Comparison of ENCODE assay signal across 8 mouse cellular contexts in the genomic region with DNA sequence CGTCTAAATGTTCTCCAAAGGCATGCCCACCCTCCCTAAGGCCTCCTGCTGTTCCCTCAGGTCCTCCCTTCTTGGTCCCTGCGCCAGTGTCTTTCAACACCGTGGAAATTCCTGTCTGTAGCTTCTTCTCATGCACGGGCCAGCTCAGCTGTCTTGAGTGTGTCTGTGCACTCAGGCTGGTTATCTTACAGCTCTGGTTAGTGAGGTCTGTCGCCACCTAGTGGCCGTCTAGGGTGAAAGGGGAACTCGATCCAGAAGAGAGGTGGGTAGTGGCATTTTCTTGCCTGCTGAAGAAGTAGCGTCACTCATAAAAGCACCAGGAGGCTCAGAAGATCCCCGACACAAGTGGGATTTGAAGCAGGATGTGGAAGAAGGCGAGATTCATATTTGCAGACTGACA.
A peak's percentile ranks its signal among the peaks of the same experiment; 100 is the strongest.
DNase-seq lines count a peak whose midpoint lies in the region; ATAC-seq lines count a peak whose summit lies in the region.

No protein-coding gene starts in this region.

- H3K4me3 ChIP-seq in hindbrain, embryonic 16.5 days (ENCODE audit: low read length) = no peak overlapping the region

- ATAC-seq in hindbrain, embryonic 16.5 days = peak; percentile 83
- peak; percentile 93 for ATAC-seq in megakaryocyte-erythroid progenitor cell, adult 5-6 weeks (replicated peaks; ENCODE audit: low FRiP score, low TSS enrichment, poor library complexity, severe bottlenecking)

- H3K36me3 ChIP-seq in hindbrain, embryonic 16.5 days (ENCODE audit: control insufficient read depth, insufficient read depth, low read length) = no peaks in the 10 kb centered on the region

- 6% methylated on average over 10 of the region's 10 CpGs for WGBS in hindbrain, embryonic 16.5 days

- H3K4me2 ChIP-seq in hindbrain, embryonic 16.5 days (ENCODE audit: low read length) = peak overlapping the region; percentile 23; the same call in 1 of the 2 replicates

- H3K27me3 ChIP-seq in hindbrain, embryonic 16.5 days (replicated peaks; ENCODE audit: control insufficient read depth, insufficient read depth, low read length) = peaks cover 4% of the 10 kb centered on the region; the same call in 1 of the 2 replicates

- H3K4me1 ChIP-seq in hindbrain, embryonic 16.5 days (ENCODE audit: control insufficient read depth, insufficient read depth, low read depth, low read length) = no peaks in the 10 kb centered on the region; the same call in none of the 2 replicates

- no peak overlapping the region for H3K27ac ChIP-seq in hindbrain, embryonic 16.5 days (ENCODE audit: low read depth, low read length)

- no peaks in the 10 kb centered on the region for H3K9me3 ChIP-seq in hindbrain, embryonic 16.5 days (ENCODE audit: control insufficient read depth, low read length)

- H3K9ac ChIP-seq in hindbrain, embryonic 16.5 days (ENCODE audit: low read depth, low read length) = peak overlapping the region; percentile 45

- peak; percentile 68 for DNase-seq in WW6 (ENCODE audit: low read depth, low spot score)
- DNase-seq in cerebellum, postnatal 14 days = peak; percentile 90 to 93
- DNase-seq in frontal cortex, postnatal 36 days (ENCODE audit: low spot score in 2 of 2) = peak; percentile 84 to 85
- DNase-seq in left cerebral cortex, adult 18-20 months (ENCODE audit: low spot score in 2 of 2) = peak; percentile 83 to 90
- DNase-seq in right cerebral cortex, postnatal 14 days = peak; percentile 91
- DNase-seq in urinary bladder, postnatal 4 days (ENCODE audit: low spot score in 2 of 2) = peak; percentile 55 to 83
